Mouse (Mus musculus) limb, embryonic 15.5 days (tissue): ENCODE results near the gene Ppp1r27. TPM values are rescaled to one million over a fixed set of nuclear protein-coding genes. Genes with fewer than 3 reads are reported as not detected.
A peak's percentile ranks its signal among the peaks of the same experiment; 100 is the strongest.

Experiments
- ATAC-seq: fragments of 200-750 bp; cut with Nextera tagmentation; 2 replicates; pipeline ENCODE4 v1.8.0; 2017; ENCODE audit warnings: low read depth, moderate TSS enrichment; ENCODE audit not compliant: insufficient number of reproducible peaks, low FRiP score, low TSS enrichment
- H3K27ac ChIP-seq: fragments of 300-500 bp; sonication (generic); 2 replicates; pipeline ENCODE4 v1.5.1; 2015; ENCODE audit warnings: moderate library complexity, mild to moderate bottlenecking, inconsistent platforms
- H3K27me3 ChIP-seq: fragments of 300-500 bp; sonication (generic); 2 replicates; pipeline ENCODE4 v1.6.1; 2015; ENCODE audit warnings: inconsistent platforms
- H3K36me3 ChIP-seq: fragments of 300-500 bp; sonication (generic); 2 replicates; pipeline ENCODE4 v1.6.1; 2015; ENCODE audit warnings: inconsistent platforms
- H3K4me1 ChIP-seq: fragments of 300-500 bp; sonication (generic); 2 replicates; pipeline ENCODE4 v1.6.1; 2015; ENCODE audit warnings: inconsistent platforms
- H3K4me2 ChIP-seq: fragments of 300-500 bp; sonication (generic); 2 replicates; pipeline ENCODE4 v1.6.1; 2015; ENCODE audit warnings: mild to moderate bottlenecking, inconsistent platforms
- H3K4me3 ChIP-seq: fragments of 300-500 bp; sonication (generic); 2 replicates; pipeline ENCODE4 v1.5.1; 2015; ENCODE audit warnings: mild to moderate bottlenecking, inconsistent platforms
- H3K9ac ChIP-seq: fragments of 300-500 bp; sonication (generic); 2 replicates; pipeline ENCODE4 v1.6.1; 2015; ENCODE audit warnings: inconsistent platforms
- H3K9me3 ChIP-seq: fragments of 300-500 bp; sonication (generic); 2 replicates; pipeline ENCODE4 v1.6.1; 2016; ENCODE audit warnings: inconsistent platforms
- WGBS: fragments of 180-500 bp; shearing (Covaris S2); methylation state at CpG from one replicate; pipeline ENCODE4 v1.1.7; 2015; 5-methylcytosine and 5-hydroxymethylcytosine counted together
- polyA plus RNA-seq: library from polyadenylated mRNA; unstranded; fragments of >200 nt; fragmentation: Nextera tagmentation; extraction: Ambion mirVana; gene quantifications from 2 replicates; pipeline ENCODE4 v1.2.1, GENCODE M21; 2015

The Ppp1r27 gene
- polyA plus RNA-seq, 1 experiment from 2014 or later = 3.2 TPM

GRCm38 (mm10) chr11:120549986-120550809 is 734 bp downstream of the Ppp1r27 start:
- 62% methylated on average over 11 of the region's 11 CpGs for WGBS

DNA sequence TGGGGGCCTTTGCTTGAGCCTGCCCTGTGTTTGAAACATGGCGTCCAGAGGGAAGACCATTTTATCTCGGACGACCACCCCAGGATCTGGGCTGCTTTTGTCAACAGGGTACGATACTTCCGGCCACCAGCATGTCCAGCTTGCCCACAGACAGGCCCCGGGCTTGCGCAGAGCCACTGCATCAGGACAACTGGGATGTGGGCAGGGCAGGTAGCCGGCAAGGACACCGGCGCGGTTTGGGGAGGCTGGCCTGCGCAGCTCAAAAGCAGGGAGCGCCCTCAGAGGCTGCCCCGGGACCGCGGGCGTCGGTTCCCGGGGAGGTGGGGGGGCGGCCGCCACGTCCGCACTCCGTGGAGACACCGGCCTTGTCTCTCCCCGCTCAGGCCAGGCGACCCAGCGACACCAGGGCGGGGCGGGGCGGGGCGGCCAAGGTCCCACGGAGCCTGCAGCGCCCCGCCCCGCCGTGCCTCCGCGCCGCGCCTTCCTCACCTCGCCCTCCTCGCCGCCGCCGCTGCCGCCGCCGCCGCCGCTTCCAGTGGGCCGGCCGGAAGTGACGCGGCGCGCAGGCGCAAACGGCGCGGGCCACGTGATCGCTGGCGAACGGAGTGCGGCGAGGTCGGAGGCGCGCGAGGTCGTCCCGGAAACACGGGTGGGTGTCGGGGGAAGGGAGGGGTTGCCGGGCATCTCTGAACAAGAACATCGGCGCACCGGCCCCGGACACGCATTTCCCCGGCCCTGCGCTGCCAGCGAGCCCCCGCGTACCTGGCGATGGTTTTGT is 1.6 kb downstream of the Ppp1r27 start, which contains the start of gene Mcrip1:
Gene Mcrip1, minus strand, starts transcription at position 560 of the 778 bp plus-strand sequence.
- Histone ChIP-seq H3K9ac (peak within 1 kb of the TSS; percentile 92), H3K9me3 (no peaks in the 10 kb centered on the region), H3K4me2 (peak within 1 kb of the TSS; percentile 81), H3K27me3 (no peaks in the 10 kb centered on the region), H3K4me1 (peaks cover 25% of the 10 kb centered on the region), H3K4me3 (peak within 1 kb of the TSS; percentile 89), H3K27ac (peak within 1 kb of the TSS; percentile 94), H3K36me3 (peaks cover 20% of the 10 kb centered on the region)
- under 1% methylated on average over 83 of the region's 87 CpGs for WGBS
- peak; percentile 82 for ATAC-seq

More at GRCm38 (mm10) chr11:120549986-120550809, 734 bp downstream of the Ppp1r27 start:
- Histone ChIP-seq H3K36me3 (peaks cover 11% of the 10 kb centered on the region), H3K9me3 (no peaks in the 10 kb centered on the region), H3K4me3 (peak overlapping the region; percentile 89), H3K4me1 (peaks cover 25% of the 10 kb centered on the region), H3K4me2 (peak overlapping the region; percentile 81), H3K27ac (peak overlapping the region; percentile 94), H3K27me3 (no peaks in the 10 kb centered on the region), H3K9ac (peak overlapping the region; percentile 92)
- no peak for ATAC-seq

DNA sequence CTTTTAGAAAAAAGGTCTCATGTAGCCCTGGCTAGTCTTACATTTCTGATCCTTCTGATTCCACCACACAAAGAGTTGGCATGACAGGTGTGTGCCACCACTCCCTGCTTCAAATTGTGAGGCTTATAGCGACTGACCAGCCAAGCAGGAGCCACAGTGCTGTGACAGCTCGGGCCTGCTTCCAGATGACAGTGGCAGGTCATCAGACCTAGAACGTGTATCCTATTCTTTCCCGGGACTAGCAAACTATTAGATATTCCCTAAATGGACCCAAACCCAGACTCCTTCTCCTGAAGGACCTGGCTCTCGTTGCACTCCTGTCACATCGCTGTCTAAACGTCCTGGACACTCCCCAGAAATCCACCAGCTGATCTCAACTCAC is 2.2 kb downstream of the Ppp1r27 start:
- Histone ChIP-seq H3K36me3 (peaks cover 25% of the 10 kb centered on the region), H3K27ac (peak overlapping the region; percentile 94), H3K27me3 (no peaks in the 10 kb centered on the region), H3K9ac (peak overlapping the region; percentile 92), H3K9me3 (no peaks in the 10 kb centered on the region), H3K4me3 (peak overlapping the region; percentile 89), H3K4me2 (peak overlapping the region; percentile 81), H3K4me1 (peaks cover 25% of the 10 kb centered on the region)
- ATAC-seq = no peak
- 18% methylated on average over 7 of the region's 7 CpGs for WGBS

GRCm38 (mm10) chr11:120548214-120548613 is 2.7 kb downstream of the Ppp1r27 start:
- Histone ChIP-seq H3K4me3 (peak overlapping the region; percentile 89), H3K36me3 (peaks cover 31% of the 10 kb centered on the region), H3K4me2 (peak overlapping the region; percentile 81), H3K9ac (peak overlapping the region; percentile 92; the same call in 1 of the 2 replicates), H3K27ac (peak overlapping the region; percentile 94), H3K27me3 (no peaks in the 10 kb centered on the region), H3K9me3 (no peaks in the 10 kb centered on the region), H3K4me1 (peaks cover 25% of the 10 kb centered on the region)
- WGBS = 78% methylated on average over 3 of the region's 3 CpGs
- no peak for ATAC-seq

DNA sequence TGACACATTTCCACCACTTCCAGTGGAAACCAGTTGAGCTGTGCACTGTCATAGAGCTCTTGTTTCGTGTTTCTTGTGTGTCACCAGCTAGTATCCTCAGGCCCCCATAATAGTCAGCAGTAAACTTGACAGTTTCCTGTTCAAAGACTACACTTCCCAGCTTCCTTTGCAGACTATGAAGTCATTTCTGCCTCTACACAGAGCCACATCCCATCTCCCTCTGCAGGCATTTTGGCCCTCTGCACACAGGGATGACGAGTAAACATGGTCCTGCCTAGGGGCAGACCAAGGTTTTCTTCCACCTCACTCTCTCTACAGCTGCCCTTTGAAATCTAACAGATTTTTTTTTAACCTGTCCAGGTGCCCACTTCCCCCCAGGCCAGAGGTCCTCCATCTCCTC is 3.5 kb downstream of the Ppp1r27 start:
- H3K36me3 ChIP-seq = peaks cover 38% of the 10 kb centered on the region
- H3K4me3 ChIP-seq = no peak overlapping the region
- H3K4me2 ChIP-seq = no peak overlapping the region
- peaks cover 25% of the 10 kb centered on the region for H3K4me1 ChIP-seq
- H3K27ac ChIP-seq = peak overlapping the region; percentile 94; the same call in 1 of the 2 replicates
- 57% methylated on average over 2 of the region's 2 CpGs for WGBS
- no peaks in the 10 kb centered on the region for H3K27me3 ChIP-seq
- no peak for ATAC-seq
- H3K9me3 ChIP-seq = no peaks in the 10 kb centered on the region
- no peak overlapping the region for H3K9ac ChIP-seq

GRCm38 (mm10) chr11:120545964-120546363 is 5.0 kb downstream of the Ppp1r27 start:
- H3K9ac ChIP-seq = no peak overlapping the region
- H3K36me3 ChIP-seq = peaks cover 45% of the 10 kb centered on the region
- H3K27me3 ChIP-seq = no peaks in the 10 kb centered on the region
- ATAC-seq = no peak
- no peak overlapping the region for H3K27ac ChIP-seq
- WGBS = 90% methylated on average over 3 of the region's 3 CpGs
- H3K4me2 ChIP-seq = no peak overlapping the region
- no peaks in the 10 kb centered on the region for H3K9me3 ChIP-seq
- H3K4me3 ChIP-seq = no peak overlapping the region
- H3K4me1 ChIP-seq = peaks cover 25% of the 10 kb centered on the region

- H3K36me3 ChIP-seq = peaks cover 45% of the 10 kb centered on the region
- H3K27ac ChIP-seq = no peak overlapping the region
- no peaks in the 10 kb centered on the region for H3K27me3 ChIP-seq
- H3K4me2 ChIP-seq = no peak overlapping the region
- no peak overlapping the region for H3K4me3 ChIP-seq
- no peaks in the 10 kb centered on the region for H3K9me3 ChIP-seq
- whole genome bisulfite sequencing = 79% methylated on average over 6 of the region's 6 CpGs
- ATAC-seq = no peak
- peaks cover 21% of the 10 kb centered on the region for H3K4me1 ChIP-seq
- no peak overlapping the region for H3K9ac ChIP-seq
These were observed 8.6 kb downstream of the Ppp1r27 start for GRCm38 (mm10) chr11:120542376-120542775.

GRCm38 (mm10) chr11:120541907-120542306 is 9.0 kb downstream of the Ppp1r27 start:
- peaks cover 45% of the 10 kb centered on the region for H3K36me3 ChIP-seq
- ATAC-seq = no peak

GRCm38 (mm10) chr11:120539285-120540014 is 11.5 kb downstream of the Ppp1r27 start:
- WGBS = 22% methylated on average over 10 of the region's 10 CpGs
- H3K27ac ChIP-seq = peak overlapping the region; percentile 60
- no peak overlapping the region for H3K4me3 ChIP-seq
- peaks cover 2% of the 10 kb centered on the region for H3K27me3 ChIP-seq
- H3K36me3 ChIP-seq = peaks cover 27% of the 10 kb centered on the region
- H3K9ac ChIP-seq = no peak overlapping the region
- ATAC-seq = no peak
- H3K9me3 ChIP-seq = no peaks in the 10 kb centered on the region
- no peak overlapping the region for H3K4me2 ChIP-seq
- peaks cover 23% of the 10 kb centered on the region for H3K4me1 ChIP-seq

More at GRCm38 (mm10) chr11:120541907-120542306, 9.0 kb downstream of the Ppp1r27 start:
- no peak overlapping the region for H3K4me2 ChIP-seq
- 47% methylated on average over 4 of the region's 4 CpGs for WGBS
- no peak overlapping the region for H3K4me3 ChIP-seq
- no peaks in the 10 kb centered on the region for H3K9me3 ChIP-seq
- no peak overlapping the region for H3K9ac ChIP-seq
- no peaks in the 10 kb centered on the region for H3K27me3 ChIP-seq
- H3K27ac ChIP-seq = no peak overlapping the region
- peaks cover 21% of the 10 kb centered on the region for H3K4me1 ChIP-seq

GRCm38 (mm10) chr11:120538955-120539284 is 12.0 kb downstream of the Ppp1r27 start:
- Histone ChIP-seq H3K4me1 (peaks cover 23% of the 10 kb centered on the region), H3K9me3 (no peaks in the 10 kb centered on the region), H3K4me3 (no peak overlapping the region), H3K9ac (no peak overlapping the region), H3K27me3 (peaks cover 7% of the 10 kb centered on the region), H3K27ac (peak overlapping the region; percentile 60; the same call in 1 of the 2 replicates), H3K36me3 (peaks cover 21% of the 10 kb centered on the region), H3K4me2 (no peak overlapping the region)
- 55% methylated on average over 8 of the region's 8 CpGs for whole genome bisulfite sequencing
- ATAC-seq = no peak

- Histone ChIP-seq H3K27ac (peak overlapping the region; percentile 60), H3K9ac (no peak overlapping the region), H3K27me3 (peaks cover 11% of the 10 kb centered on the region), H3K4me3 (no peak overlapping the region), H3K36me3 (peaks cover 17% of the 10 kb centered on the region), H3K4me2 (no peak overlapping the region), H3K9me3 (no peaks in the 10 kb centered on the region), H3K4me1 (peaks cover 23% of the 10 kb centered on the region)
- WGBS = 55% methylated on average over 3 of the region's 3 CpGs
- no peak for ATAC-seq
These were observed 12.4 kb downstream of the Ppp1r27 start for GRCm38 (mm10) chr11:120538485-120538884.
